Mouse (Mus musculus) macrophage (primary cell): ENCODE results near the gene Rpl7a. TPM values are rescaled to one million over a fixed set of nuclear protein-coding genes. Genes with fewer than 3 reads are reported as not detected.

Source experiments
- H3K27ac ChIP-seq: fragments of 350-480 bp; formaldehyde crosslinking; 2 replicates; pipeline ENCODE4 v1.9.0; 2021
- H3K36me3 ChIP-seq: fragments of 350-480 bp; formaldehyde crosslinking; 2 replicates; pipeline ENCODE4 v1.9.0; 2021; ENCODE audit errors: inconsistent target
- H3K4me3 ChIP-seq: fragments of 350-480 bp; formaldehyde crosslinking; 2 replicates; pipeline ENCODE4 v1.9.0; 2021; ENCODE audit errors: inconsistent target
- H3K79me2 ChIP-seq: fragments of 350-480 bp; formaldehyde crosslinking; 2 replicates; pipeline ENCODE4 v1.9.0; 2021; ENCODE audit errors: inconsistent target
- WGBS: methylation state at CpG from one replicate; pipeline ENCODE4 v1.1.7; 2026; ENCODE audit warnings: inconsistent platforms; ENCODE audit not compliant: missing documents; 5-methylcytosine and 5-hydroxymethylcytosine counted together
- polyA plus RNA-seq: library from polyadenylated mRNA; stranded (reverse); fragments of 250-400 nt; gene quantifications from 3 replicates; pipeline ENCODE4 v1.2.4, GENCODE M21; 2018; ENCODE audit warnings: inconsistent platforms

Rpl7a gene
- polyA plus RNA-seq, 1 experiment from 2014 or later, result 1,034 TPM

DNA sequence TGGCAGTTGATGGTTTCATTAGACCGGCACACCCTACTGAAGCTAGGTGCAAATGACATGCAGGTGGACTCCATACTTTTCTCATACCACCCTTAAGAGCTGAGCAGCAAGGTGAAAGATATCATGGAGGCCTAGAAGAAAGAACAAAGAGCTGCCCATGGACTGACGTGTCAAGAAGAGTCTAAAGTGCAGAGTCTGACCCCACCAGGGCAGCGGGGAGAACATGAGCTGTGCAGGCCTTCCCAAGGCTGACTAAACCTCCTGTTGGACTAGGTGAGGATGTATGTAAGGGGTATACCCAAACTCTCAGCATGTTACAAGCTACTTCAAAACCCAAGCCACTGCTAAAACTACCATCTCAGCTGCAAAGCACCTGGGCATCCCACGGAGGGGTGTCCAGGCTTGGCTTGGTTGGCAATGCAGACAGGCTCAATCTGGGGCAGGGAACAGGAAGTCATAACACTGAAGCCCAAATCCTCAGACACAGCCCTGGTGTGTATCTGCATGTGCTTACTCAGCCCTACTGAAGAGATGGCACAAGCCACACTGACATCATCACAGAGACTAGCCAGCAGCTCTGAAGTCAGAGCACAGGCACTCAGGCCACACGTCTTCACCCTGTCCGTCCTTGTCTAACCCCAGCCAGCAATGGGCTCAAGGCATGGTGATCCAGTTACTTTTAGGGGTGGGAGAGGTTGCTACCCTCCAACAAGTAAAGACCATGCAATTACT is 17.3 kb downstream of the Rpl7a start:
- Histone ChIP-seq H3K36me3 (peaks cover 48% of the 10 kb centered on the region), H3K27ac (peak overlapping the region; percentile 30), H3K4me3 (no peak overlapping the region), H3K79me2 (peaks cover 100% of the 10 kb centered on the region)
- WGBS, result 87% methylated on average over 6 of the region's 6 CpGs

DNA sequence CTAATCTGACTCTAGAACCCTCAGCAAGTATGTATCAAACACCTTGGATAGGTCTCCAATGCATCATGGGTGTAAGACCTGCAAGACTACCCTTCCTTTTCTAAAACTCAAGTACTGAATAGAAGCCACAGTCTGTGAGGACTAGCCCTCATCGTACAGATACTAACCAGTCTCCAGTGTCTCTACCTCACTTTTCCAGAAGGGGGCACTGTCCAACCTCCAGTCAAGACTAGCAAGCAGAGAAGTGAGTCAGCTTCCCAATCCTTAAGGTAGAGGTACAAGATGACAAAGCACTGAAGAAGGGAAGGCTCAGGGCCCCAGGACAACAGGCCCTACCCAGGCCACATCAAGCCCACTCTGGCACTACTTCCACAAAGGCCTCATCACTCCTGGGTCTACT is 19.8 kb downstream of the Rpl7a start:
- Histone ChIP-seq H3K36me3 (peaks cover 23% of the 10 kb centered on the region), H3K4me3 (no peak overlapping the region), H3K79me2 (peaks cover 75% of the 10 kb centered on the region), H3K27ac (no peak overlapping the region)
- 22% methylated on average over 1 of the region's 1 CpGs for WGBS

DNA sequence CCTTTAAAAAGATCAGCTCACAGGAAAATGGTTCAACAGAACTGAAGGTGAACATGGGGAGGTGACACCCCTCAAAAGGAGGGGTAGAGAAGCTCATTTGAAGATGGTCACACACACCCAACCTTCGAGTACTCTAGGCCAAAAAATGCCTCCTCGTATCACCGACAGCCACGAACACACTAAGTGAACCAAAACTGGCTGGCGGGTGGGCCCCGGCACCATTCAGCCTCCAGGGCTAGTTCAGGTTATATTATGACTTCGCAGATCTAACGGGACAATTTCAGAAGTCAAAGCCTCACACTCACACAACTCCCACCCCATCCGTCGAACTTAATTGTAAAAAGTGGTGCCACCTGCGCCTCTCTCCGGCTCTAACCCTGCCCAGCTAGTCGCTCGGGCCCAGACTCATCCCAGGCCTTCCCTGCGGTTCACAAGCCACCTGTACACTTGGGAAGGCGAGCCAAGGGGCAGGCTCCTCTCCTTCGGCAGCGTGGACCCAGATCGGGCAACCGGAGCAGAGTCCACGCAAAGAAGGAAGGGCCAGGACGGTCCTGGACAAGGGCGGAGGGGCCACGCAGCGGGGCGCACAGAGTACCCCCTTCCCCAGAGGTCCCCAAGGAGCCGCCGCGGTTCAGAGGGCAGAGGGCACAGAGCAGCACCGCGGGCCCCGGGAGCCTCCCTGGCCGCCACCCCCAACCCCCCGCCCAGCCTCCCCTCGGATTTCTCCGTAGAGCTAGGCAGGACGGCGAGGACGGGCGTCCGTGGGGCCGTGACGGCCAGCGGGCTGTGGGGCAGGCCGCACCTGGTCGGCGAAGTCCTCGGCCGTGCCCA is 22.1 kb downstream of the Rpl7a start:
- H3K4me3 ChIP-seq, result peak overlapping the region; percentile 90
- 0% methylated on average over 47 of the region's 49 CpGs for WGBS
- H3K27ac ChIP-seq, result peak overlapping the region; percentile 70

DNA sequence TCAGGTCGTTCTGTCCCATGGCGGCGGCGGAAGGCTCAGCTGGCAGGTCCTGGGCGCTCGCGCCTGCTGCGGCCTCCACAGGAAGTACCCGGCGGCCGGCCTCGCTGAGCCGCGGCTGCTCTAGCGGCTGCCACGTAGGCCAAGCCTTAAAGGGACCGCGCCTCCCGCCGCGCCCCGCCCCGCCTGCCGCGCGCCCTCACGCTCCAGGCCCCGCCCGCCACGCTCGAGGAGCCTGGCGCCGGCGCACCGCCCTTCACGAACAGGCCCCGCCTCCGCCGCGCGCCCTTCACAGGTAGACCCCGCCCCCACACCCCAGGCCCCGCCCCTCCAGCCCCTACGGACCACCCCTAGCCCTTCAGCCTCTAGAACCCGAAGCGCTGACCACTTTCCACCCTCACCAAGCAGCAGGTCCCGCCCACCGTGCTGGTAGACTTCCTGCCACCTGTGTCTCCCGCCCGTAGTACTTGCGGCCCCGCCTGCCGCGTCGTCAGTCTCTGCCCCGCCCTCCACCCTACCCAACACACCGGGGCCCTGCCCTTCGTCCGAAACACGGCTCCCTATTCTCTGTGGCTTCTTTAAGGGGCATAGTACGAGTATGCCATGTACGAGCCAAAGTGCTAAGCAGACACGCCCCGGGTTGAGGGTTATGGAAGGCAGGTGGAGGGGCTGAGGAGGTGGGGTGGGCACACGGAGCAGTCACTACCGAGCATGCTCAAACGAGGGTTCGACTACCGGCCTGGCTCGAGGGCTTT is 22.9 kb downstream of the Rpl7a start, which contains the start of the genes Surf4 and Stkld1:
Gene Surf4 (minus strand): TSS at position 625 of the 752 bp plus-strand sequence.
Gene Stkld1 (plus strand): TSS at position 744 of the 752 bp plus-strand sequence.
- H3K36me3 ChIP-seq, result 0 out of 2 replicates have a peak, but pooled peaks cover 5% of the 10 kb centered on the region
- H3K27ac ChIP-seq, result peak within 1 kb of the TSS; percentile 70
- 3% methylated on average over 67 of the region's 70 CpGs for WGBS
- peak within 1 kb of the TSS; percentile 90 for H3K4me3 ChIP-seq
- H3K79me2 ChIP-seq, result peaks cover 44% of the 10 kb centered on the region

More for the DNA sequence above, 22.1 kb downstream of the Rpl7a start:
- H3K36me3 ChIP-seq, result 0 out of 2 replicates have a peak, but pooled peaks cover 5% of the 10 kb centered on the region
- H3K79me2 ChIP-seq, result peaks cover 52% of the 10 kb centered on the region

DNA sequence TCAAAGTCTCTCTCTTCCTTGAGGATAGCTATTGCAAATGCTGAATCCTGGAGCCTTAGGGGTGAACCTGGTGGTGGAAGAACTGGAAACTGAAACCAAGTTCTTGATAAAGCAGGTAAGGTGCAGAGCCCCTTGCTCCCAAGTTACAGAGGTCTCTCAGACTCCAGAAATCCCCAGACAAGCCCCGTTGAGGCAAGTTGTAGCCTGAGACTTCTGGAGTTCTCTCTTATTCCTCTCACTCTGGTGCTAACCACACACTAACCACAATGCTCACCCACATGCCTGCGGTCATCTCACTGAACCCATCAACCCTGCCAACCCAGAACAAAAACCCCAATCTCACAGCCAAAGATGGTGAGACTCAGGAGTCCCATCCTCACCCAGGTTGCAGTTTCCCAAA is 24.7 kb downstream of the Rpl7a start:
- 18% methylated on average over 2 of the region's 2 CpGs for WGBS
- Histone ChIP-seq H3K79me2 (peaks cover 26% of the 10 kb centered on the region), H3K27ac (no peak overlapping the region), H3K36me3 (no peaks in the 10 kb centered on the region), H3K4me3 (no peak overlapping the region)

DNA sequence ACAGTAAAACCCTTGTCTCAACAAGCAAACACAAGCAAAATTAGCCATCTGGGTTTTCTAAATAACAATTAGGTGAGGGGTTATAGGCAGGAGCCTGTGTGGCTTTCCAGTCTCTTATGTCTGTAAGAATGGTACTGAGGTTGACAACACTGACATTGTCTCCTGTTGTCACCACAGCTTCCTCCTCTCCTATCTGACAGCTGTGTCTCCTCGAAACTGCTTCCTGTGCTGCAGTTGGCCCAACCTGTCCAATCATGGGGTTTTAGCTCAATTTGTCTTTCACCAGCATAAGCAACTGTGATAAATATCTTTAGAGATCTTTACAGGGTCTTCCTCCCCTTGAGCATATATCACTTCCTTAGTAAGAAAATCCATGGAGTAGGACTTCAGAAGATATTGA is 25.9 kb downstream of the Rpl7a start:
- H3K4me3 ChIP-seq, result no peak overlapping the region
- no peak overlapping the region for H3K27ac ChIP-seq
- peaks cover 15% of the 10 kb centered on the region for H3K79me2 ChIP-seq
- 14% methylated on average over 1 of the region's 1 CpGs for WGBS
- no peaks in the 10 kb centered on the region for H3K36me3 ChIP-seq

DNA sequence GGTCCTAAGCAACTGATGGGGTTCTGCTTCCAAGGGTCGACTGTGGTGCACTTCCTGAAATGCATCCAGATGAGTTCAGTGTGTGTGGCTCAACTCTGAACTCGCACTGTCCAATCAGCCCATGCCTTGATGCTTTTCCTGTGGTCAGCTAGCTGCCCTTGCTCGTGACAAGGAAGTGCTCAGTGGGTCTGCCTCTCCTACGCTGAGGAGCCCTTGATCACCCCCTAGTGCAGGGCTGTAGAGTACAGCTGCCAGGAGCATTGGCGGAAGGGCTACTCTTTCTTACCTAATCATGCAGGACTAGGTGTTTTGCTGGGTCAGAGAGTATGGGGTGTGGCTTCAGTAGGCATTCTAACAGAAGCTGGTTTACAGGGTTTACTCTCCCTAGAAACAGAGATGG is 31.0 kb downstream of the Rpl7a start:
- Histone ChIP-seq H3K79me2 (no peaks in the 10 kb centered on the region), H3K27ac (peak overlapping the region; percentile 25), H3K4me3 (no peak overlapping the region), H3K36me3 (no peaks in the 10 kb centered on the region)
- WGBS, result 8% methylated on average over 5 of the region's 5 CpGs

DNA sequence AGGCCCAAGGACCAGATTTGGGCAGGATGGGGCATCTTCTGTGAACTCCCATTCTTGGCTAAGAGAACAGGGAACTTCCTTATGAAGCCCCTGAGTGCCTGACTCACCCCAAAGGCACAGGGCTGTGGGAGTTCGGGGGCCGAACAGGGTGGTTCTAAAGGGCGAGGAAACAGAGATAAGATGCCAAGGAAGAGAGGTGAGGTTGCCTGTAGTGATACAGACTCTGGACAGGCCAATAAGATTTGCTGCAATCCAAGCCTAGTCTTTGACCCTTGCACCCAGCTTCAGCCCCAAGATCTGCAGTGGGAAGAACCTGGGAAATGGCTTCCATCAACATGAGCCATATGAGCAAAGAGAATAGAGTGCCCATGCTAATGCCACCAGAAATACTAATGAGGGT is 32.7 kb downstream of the Rpl7a start:
- Histone ChIP-seq H3K27ac (no peak overlapping the region), H3K4me3 (no peak overlapping the region), H3K36me3 (no peaks in the 10 kb centered on the region), H3K79me2 (no peaks in the 10 kb centered on the region)
- 76% methylated on average over 3 of the region's 3 CpGs for WGBS

DNA sequence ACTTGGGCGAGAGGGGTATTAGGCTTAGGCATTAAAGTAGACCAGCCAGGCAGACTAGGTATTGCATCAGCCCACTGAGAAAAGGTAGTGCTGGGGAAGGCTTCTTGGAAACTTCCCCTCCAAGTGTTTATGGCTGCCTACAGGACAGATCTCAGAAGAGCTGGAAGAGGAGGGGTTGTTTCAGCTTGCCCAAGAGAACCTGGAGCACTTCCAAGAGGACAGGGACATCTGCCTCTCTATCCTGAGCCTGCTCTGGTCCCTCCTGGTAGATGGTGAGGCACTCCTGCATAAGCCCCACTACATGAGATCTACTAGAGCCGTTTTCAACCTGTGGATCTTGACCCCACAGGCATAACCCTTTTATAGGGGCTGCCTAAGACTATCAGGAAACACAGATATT is 39.8 kb downstream of the Rpl7a start:
- no peak overlapping the region for H3K4me3 ChIP-seq
- peaks cover 40% of the 10 kb centered on the region for H3K36me3 ChIP-seq
- H3K27ac ChIP-seq, result no peak overlapping the region
- WGBS, result 100% methylated on average over 2 of the region's 2 CpGs
- no peaks in the 10 kb centered on the region for H3K79me2 ChIP-seq

DNA sequence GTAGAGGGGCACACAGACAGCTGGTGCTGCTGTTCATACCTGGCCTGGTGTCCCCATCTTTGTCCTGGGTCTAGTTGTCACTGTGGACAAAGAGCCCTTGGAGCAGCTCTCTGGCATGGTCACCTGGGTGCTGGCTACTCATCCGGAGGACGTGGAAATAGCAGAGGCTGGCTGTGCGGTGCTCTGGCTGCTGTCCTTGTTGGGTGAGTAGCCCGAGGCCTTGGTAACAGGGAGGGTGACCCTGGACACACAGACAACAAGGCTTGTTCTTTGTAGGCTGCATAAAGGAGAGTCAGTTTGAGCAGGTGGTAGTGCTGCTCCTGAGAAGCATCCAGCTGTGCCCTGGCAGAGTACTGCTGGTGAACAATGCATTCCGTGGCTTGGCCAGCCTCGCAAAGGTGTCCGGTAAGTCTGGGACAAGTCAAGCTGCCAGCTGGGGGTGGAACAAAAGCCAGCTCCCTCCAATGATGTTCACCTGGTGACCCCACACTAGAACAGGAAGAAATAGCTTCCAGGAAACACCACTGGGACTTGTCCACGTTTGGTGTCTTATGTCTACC is 40.9 kb downstream of the Rpl7a start:
- H3K36me3 ChIP-seq, result peaks cover 50% of the 10 kb centered on the region
- no peak overlapping the region for H3K27ac ChIP-seq
- H3K4me3 ChIP-seq, result no peak overlapping the region
- H3K79me2 ChIP-seq, result no peaks in the 10 kb centered on the region
- 94% methylated on average over 8 of the region's 8 CpGs for WGBS

DNA sequence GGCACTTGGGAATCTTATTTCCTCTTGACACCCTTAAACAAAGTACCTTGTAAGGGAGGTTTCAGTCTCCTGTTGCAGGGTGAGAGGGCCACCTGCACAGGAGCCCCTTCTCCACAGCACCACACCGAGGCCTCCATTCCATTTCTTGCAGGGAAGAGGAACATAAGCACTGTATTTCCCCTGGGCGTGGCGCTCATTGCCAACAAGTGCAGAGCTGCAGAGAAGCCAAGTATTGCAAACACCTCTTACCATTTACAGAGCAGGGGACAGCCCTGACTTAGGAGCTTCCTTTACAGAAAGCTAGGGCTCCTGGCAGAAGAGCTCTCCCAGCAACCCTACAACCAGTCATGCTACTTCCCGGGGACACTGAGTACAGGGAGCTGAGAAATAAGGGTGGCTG is 41.6 kb downstream of the Rpl7a start:
- Histone ChIP-seq H3K4me3 (no peak overlapping the region), H3K27ac (no peak overlapping the region), H3K79me2 (no peaks in the 10 kb centered on the region), H3K36me3 (peaks cover 58% of the 10 kb centered on the region)
- 91% methylated on average over 4 of the region's 4 CpGs for whole genome bisulfite sequencing

DNA sequence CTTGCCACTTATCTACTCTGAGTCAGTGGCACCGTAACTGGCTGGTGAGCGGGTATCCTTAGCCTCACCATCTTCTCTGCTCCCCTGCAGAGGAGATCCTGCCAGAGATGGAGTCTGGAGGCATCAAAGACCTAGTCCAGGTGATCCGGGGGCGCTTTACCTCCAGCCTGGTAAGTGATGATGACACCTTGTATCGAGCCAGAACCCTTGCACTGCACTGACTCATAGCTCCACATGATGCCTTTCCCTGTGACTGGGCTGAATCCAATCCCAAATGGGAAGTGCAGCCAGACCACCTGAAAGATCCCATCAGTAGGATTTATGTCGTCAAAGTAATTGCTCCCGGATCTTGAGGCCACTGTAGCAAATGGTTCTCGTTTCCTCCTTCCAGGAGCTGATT is 42.3 kb downstream of the Rpl7a start:
- 90% methylated on average over 8 of the region's 8 CpGs for WGBS
- Histone ChIP-seq H3K4me3 (no peak overlapping the region), H3K27ac (no peak overlapping the region), H3K79me2 (no peaks in the 10 kb centered on the region), H3K36me3 (peaks cover 65% of the 10 kb centered on the region)

DNA sequence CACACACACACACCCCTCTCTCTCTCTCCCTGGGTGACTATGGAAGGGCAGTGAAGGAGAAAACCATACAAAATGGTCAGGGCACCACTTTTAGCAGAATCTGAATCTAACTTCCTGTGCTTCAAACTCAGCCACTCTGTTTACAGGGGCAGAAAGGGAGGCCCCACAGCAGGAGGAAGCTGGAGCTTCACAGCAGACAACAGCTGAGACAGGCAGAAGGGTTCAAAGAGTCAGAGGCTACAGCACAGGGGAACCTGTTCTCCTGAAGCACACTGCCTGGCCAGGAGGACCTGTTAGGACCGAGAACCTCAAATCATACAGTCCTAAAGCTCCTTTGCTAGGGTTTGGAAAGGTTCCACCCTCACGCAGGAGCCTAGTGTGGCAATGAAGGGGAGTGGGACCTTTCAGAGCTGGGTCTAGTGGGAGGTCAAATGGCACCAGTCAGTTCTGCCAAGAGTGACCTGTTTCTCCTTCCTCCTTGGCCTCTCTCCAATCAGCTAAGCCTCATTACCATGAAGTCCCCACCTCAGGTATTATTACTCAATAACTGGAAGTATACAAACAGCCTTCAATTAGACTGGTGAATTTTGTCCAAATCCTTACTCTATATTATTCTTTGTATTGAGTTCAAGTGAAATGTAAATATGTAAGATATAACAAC is 44.3 kb downstream of the Rpl7a start:
- peaks cover 79% of the 10 kb centered on the region for H3K36me3 ChIP-seq
- WGBS, result 100% methylated on average over 2 of the region's 2 CpGs
- no peak overlapping the region for H3K27ac ChIP-seq
- no peaks in the 10 kb centered on the region for H3K79me2 ChIP-seq
- H3K4me3 ChIP-seq, result no peak overlapping the region
